Comparison of ENCODE assay signal across 7 mouse cellular contexts in the genomic region with DNA sequence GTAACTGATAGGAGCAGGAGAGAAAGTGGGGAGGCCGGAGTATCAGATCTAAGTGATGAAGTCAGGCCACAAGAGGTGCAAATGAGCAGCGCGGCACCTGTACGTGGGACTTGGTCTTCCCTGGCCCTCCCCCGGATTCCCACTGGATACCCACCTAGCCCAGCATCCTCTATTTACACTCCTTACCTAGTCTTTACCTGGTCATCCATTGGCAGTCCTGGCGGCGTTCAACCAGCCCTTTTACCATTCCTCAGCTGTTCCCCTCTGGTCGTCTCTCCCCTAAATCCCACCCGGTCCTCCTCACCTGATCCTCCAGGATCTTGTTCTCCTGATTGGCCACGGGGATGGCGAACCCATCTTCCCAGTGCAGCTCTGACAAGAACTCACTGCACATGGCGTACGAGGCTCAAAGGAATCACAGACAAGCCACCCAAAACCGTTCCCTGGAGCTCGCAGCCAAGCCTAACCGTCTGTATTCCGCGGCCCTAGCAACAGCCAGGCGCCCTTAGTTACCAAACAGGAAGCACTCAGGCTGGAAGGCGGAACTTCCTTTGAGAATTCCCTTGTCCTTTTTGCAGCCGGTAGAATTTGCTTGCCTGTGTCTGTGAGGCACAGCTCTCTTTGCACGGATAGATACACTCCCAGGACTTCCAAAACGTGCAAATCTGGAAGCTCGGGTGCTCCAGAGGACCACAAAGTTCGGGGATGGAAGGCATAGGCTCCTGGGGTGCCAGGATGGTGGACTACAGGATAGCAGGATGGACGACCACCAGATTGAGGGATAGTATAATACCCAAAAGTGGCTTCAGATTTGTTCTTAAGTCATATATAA. TPM values are rescaled to one million over a fixed set of nuclear protein-coding genes. Genes with fewer than 3 reads are reported as not detected.
DNase-seq lines count a peak whose midpoint lies in the region; ATAC-seq lines count a peak whose summit lies in the region.

A gene (minus strand): TSS at position 510 of the 832 bp plus-strand sequence.

- H3K27me3 ChIP-seq in megakaryocyte, embryonic 14.5 days (replicated peaks) = no peaks in the 10 kb centered on the region

- ATAC-seq in inflammation-experienced regulatory T-cells, adult 6 months = peak; percentile 93

- intact Hi-C loops in gastrocnemius, postnatal 14 days (cut with DNase I; ENCODE audit: low total_unique reads) = no loop called here

- H3K36me3 ChIP-seq in megakaryocyte, embryonic 14.5 days (replicated peaks; ENCODE audit: low read length) = no peaks in the 10 kb centered on the region

- H3K4me1 ChIP-seq in megakaryocyte, embryonic 14.5 days = peaks cover 7% of the 10 kb centered on the region; the same call in 1 of the 2 replicates

- H3K9me3 ChIP-seq in megakaryocyte, embryonic 14.5 days = peaks cover 4% of the 10 kb centered on the region; the same call in 1 of the 2 replicates

- peak; percentile 46 to 49 for DNase-seq in adrenal gland, adult 18-20 months (ENCODE audit: low spot score in 2 of 2)
- DNase-seq in embryo, embryonic 10 days (ENCODE audit: low spot score) = peak; percentile 87
- peak; percentile 67 for DNase-seq in gastrocnemius, postnatal 14 days
- DNase-seq in left cerebral cortex, adult 9 months (ENCODE audit: low spot score in 2 of 2) = peak; percentile 49 to 83
- peak; percentile 80 for DNase-seq in right cerebral cortex, postnatal 25 days

- peak within 1 kb of the TSS; percentile 86 for H3K4me3 ChIP-seq in megakaryocyte, embryonic 14.5 days (replicated peaks)

RNA-seq across cellular contexts. Expression of the gene that starts here (rescaled TPM):
- total RNA-seq in adrenal gland, adult 18-20 months (2021) = 1 to 10 TPM; 2.1 to 2.6 TPM
- total RNA-seq in gastrocnemius, postnatal 14 days (2021) = under 1 TPM; 0.22 to 0.25 TPM
- polyA plus RNA-seq in inflammation-experienced regulatory T-cells, adult 6 months (2017; shearing (Covaris generic)) = 1 to 10 TPM in 1 of 3 experiments, under 1 TPM in 2; 0.26 to 1.0 (median 0.39) TPM
- not detected in 2 replicates for polyA plus RNA-seq in megakaryocyte, embryonic 14.5 days (2012; ENCODE audit: insufficient read depth, low replicate concordance)

Comparison
In these comparisons a context has a peak if more than half of its experiments do, and no peak if none do; other contexts are left out.
1. Peak in every context shown above with its lines: DNase-seq, ATAC-seq and H3K4me3 ChIP-seq.
2. Peak in DNase-seq in gastrocnemius, postnatal 14 days; RNA of the gene not detected or under 1 TPM.